Mouse (Mus musculus): Measurements from ENCODE around the gene Fam213a.
"Not testable (repeated sequence)": the region's sequence is repeated elsewhere in the genome, so short reads cannot be mapped to it uniquely, and the experiment has no call there.

Gene Fam213a

DNA sequence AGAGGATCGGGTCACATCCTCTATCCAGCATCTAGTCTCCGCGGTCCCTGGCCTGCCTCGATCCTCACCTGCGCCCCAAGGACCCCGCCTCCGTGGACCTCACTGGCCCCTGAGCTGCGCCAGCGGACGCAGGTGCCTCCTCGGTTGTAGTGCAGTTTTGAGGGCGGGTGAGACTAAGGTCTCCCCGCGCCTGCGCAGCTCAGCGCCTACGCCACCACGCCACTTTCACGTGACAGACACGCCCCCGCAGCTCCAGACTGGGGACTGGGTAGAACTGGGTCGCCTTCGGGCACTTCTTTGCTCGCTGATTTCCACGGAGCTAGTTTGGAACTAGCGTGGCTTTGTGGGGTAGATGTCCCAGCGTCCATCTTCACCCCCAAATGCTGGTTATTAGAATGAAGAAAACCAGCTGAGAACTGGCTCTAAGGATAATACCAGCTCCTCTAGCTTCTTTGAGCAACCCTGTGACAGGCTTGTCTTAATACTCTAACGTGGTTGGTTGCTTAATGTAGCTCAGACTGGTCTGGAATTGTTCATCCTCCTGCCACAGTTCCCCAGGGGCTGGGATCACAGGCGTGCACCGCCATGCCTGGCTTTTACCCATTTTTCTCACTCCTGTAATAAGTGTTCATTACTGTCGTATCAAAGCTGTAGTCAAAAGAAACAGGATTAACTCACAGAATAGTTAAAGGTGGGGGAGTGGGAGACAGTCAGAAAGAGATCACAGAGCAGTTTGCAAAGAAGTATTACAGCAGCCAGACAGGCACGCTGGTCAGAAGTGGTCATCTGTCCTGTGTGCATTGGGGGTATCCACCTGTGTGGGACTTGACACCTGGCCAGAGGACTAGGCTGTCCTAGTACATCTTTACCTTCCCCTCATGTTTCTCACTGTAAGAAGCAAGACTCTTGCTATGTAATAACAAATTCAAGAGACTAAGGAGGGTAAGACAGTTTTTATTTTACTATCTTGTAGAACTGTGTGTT lies at the start of gene Fam213a:
TSS of gene Fam213a (minus strand) at position 159 of the 984 bp plus-strand sequence.
- in situ Hi-C loops (cut with MboI; ENCODE audit: low sequenced_read_pairs), result no loop called here

DNA sequence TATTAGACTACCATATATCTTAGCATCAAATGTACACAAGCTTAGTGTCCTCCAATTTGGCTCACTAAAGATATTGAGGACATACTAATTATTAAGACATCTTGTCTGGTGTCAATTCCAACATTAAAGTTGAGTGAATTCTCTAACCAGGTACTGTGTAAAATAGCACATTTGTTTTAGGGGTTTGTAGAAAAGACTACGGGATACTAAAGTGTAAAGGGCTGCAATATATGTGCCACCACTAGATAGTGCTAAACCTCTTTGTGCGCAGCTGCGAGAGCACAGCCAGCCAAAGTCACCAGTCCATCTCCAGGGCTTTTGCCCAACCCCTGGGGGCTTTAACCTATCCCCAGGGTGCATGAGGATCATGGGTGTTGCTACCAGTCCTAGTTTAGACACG lies 39.6 kb upstream of the Fam213a start:
- in situ Hi-C loops (cut with MboI; ENCODE audit: low sequenced_read_pairs), result not testable (repeated sequence)

DNA sequence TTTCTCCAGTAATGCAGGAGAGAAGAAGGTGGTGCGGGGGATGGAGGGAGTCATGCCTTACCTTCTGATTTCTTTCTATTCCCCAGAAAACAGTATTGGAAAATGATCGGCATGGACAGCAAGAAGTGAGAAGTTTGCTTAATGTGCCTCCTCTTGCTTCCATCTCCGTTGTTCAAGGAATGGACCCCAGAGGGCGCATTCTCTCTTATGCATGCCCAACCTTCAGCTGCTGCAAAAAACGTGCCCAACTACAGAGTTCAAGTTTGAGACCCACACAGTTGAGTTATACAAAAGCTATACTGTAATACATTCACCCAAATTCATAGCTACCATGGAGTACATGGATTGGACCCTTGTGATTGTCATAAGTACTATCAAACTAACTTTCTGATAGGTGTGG lies 38.9 kb upstream of the Fam213a start:
- in situ Hi-C loops (cut with MboI; ENCODE audit: low sequenced_read_pairs), result no loop called here

DNA sequence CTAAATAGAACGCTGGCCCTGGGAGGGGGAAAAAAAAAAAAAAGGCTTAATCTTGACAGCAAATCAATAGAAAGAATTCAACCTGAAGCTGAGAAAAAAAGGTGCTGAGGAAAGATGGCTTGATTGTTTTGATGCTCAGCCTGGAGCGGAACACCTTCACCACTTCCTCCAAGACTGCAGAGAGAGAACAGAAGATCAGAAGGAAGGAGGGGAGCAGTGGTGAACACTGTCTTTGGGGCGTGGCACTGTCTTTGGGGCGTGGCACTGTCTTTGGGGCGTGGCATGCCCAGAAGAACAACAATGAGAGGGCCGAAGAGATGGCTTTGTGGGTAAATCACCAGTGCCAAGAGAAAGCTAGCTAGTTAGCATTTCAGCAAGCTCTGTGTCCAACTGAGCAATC lies 36.9 kb upstream of the Fam213a start:
- in situ Hi-C loops (cut with MboI; ENCODE audit: low sequenced_read_pairs), result no loop called here

DNA sequence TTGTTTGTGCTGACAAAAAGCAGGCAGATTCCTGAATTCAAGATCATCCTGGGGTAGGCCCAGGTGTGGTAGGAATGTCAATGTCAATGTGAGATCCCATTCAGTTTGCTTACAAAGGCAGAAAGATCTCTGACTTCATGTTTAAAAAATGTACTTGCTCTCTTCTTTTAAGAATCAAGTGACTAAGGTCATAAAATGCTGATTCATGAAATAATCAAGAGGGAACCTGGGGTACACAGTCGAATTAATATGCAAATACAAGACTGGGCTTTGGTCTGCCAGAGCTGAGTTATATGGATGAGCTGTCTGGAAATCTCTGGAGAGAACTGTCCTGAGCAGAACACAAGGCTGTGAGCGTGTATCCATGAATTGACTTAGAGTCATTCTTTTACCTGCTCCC lies 33.8 kb upstream of the Fam213a start:
- in situ Hi-C loops (cut with MboI; ENCODE audit: low sequenced_read_pairs), result no loop called here

DNA sequence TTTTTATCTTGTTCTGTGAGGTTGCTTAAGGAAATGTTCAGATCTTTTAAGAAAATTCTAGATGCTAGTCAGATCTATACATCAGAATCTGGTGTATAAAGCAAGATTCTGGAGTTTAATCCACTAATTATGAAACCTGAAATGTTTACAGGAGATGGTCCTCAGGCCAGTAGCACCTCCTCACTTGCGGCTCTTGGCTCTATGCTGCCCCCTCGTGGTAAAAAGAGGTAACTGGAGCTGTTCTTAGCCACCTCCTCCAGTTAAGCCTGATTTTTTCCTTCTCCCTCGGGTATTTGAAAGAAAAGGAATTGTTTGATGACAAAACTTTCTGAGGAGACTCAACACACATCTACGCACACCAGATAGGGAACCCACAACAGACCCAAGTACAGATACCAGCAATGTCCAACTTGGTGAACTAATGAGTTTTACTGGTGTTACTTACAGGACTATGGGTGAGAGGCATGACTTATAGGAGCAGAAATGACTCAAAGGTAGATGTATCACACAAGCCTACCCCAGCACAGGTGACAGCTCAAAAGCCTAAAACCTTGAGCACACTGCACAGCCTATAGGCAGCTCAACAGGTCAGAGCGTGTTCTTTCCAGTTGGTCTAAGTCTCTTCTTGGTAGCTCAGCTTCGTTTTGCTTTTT lies 21.7 kb upstream of the Fam213a start:
- in situ Hi-C loops (cut with MboI; ENCODE audit: low sequenced_read_pairs), result no loop called here

DNA sequence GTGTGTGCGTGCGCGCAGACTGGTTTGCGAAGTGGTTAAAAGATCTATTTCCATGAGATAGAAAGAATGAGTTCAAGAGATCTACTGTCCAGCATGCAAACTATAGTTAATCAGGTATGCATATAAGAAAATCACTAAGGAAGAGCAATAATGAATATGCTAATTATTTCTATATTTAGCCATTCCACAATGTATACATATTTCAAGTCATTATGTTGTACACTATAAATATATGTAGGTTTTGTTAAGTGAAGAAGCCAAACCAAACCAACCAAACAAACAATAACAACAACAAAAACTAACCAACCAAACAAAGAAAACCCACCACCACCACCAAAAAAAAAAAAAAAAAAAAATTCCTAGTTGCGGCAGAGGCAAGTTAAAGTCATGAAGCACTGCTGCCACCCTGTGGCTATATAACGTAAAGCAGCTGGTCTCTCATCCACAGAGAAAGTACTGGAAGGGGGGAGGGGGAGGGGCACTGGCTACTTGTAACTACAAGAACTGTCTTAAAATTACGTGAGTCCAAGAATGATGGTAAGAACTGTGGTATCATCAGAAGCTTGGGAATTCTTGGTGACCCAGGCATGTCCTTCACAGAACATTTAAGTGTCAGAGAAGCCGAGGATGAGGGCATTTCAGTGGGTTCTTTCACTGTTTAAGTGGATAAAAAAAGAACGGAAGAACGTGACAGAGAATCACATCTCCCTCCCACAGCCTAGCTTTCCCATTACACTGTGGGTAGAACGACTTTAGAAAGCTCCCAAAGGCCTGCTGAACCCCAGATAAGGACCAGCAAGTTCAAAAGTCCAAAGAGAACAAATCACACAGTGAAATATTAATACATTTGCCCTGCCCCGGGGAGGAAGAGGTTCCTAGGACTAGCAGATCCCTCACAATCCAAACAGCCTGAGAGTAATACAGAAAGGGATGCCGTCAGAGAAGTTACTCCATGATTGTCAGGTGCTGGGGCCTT lies 19.8 kb upstream of the Fam213a start:
- in situ Hi-C loops (cut with MboI; ENCODE audit: low sequenced_read_pairs), result loop anchor here (5.0 kb wide), 2 partner anchors 56 to 121 kb away; no protein-coding TSS in a partner anchor

DNA sequence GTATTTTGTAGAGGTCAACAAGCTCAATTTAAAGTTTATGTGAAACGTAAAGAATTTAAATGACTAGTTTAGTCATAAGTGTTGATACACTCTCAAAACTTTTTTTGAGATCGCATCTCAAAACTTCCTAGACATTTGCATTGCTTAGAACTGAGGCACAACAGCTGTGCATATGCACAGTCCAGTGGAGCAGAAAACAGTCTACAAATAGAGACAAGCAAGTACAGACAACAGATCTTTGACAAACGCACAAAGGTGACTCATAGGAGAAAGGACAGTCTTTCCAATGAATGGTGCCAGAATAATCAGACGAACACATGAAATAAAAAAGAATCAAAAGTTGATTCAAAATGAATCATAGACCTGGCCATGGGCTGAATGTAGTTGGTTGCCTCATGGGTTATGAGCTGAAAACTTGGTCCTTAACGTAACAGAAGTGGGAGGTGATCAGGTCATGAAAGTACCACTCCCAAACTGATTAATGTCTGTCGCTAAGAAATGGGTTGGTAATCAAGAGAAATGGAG lies 17.5 kb upstream of the Fam213a start:
- in situ Hi-C loops (cut with MboI; ENCODE audit: low sequenced_read_pairs), result loop anchor here (5.0 kb wide), 2 partner anchors 54 to 119 kb away; no protein-coding TSS in a partner anchor

DNA sequence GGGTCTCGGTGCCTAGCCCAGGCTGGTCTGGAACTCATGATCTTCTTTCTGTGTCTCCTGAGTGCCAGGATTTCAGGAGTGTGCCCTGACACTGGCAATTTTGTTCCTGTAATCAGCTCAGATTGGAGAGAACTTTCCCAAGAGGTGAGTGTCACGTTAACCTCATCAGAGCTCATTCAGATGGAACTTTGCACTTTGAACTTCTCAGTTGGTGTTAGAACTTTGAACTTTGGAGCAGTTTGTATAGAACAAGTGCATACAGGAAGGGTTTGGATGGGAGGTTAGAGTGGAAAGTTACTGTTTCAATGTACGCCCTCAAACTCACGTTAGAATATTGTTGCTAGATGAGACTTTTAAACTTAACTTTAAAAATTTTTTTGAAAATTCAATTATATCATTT lies 15.7 kb upstream of the Fam213a start:
- in situ Hi-C loops (cut with MboI; ENCODE audit: low sequenced_read_pairs), result no loop called here

DNA sequence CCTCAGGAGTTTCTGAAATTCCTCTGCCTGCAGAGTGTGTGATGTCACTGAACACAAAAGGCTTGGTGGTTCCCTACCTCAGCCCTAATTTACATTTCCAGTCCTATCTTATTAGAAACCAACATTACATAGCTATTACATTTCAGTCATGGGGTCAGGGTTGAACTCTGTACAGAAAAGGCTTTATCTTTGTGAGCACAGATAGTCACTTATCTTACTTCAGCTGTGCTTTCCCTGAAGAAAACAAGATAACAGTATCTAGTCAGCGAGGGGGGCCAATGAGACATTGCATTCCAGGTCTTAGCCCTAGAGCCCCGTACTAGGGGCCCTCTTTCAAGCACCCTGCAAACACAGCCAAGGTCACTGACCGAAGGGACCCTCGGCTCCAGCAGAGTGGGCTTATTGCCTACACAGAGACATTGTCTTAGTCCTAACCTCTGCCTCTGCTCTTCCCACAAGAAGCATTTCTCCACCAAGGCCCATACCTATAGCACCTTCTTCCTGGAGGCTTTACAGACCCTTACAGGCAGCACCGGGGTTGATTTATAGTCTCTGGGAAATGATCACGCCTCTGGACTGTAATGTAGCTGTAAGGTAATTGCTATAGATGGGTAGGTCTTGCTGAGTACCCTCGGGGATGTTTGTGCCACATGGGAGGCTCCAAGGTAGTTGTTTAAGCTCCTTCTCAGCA lies 12.2 kb upstream of the Fam213a start:
- in situ Hi-C loops (cut with MboI; ENCODE audit: low sequenced_read_pairs), result no loop called here

DNA sequence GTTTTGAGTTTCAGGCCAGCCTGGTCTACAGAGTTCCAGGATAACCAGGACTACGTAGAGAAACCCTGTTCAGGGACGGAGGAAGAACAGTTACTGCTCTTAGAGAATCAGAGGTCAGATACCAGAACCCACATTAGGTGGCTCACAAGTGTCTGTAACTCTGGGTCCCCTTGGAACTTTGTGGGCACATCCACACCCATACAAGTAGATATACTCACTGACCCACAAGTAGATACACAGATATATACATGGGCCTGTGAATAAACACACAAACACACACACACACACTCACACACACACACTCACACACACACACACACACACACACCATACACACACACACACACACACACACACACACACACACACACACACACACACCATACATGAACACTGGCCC lies 11.5 kb upstream of the Fam213a start:
- in situ Hi-C loops (cut with MboI; ENCODE audit: low sequenced_read_pairs), result no loop called here

DNA sequence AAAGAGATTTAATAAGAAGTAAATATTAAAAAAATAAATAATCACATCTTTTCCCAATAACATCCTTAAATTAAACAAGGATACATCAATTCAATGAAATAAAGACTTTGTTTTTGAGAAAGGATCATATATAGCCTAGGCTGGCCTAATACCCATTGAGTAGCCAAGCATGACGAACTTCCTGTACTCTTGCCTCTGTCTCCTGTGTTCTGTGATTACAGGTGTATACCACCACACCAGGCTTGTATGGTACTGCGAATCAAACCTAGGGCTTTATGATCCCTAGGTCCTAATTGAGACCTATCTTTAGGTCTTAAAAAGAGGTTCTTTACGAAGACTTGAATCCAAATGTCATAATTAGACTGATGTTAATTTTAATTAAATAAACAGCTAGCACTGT lies 7.7 kb upstream of the Fam213a start:
- in situ Hi-C loops (cut with MboI; ENCODE audit: low sequenced_read_pairs), result no loop called here

DNA sequence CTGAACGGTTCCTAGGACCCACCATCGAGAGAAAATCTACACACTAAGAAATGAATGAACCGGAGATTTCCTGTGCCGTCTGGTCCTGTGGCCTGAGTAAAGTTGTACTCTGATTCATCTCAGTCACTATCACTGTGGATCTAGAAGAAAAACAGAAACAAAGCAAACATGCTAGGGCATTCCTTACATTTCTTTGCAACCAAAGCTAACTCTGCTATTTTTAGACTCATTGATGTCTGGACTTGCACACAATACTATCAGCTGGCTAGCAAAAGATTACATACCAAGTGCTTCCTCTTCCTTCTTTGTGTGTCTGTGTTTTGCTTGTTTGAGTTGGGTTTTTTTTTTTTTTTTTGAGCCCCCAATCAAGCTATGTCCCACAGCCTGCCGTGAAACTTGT lies 3.9 kb upstream of the Fam213a start:
- in situ Hi-C loops (cut with MboI; ENCODE audit: low sequenced_read_pairs), result no loop called here

DNA sequence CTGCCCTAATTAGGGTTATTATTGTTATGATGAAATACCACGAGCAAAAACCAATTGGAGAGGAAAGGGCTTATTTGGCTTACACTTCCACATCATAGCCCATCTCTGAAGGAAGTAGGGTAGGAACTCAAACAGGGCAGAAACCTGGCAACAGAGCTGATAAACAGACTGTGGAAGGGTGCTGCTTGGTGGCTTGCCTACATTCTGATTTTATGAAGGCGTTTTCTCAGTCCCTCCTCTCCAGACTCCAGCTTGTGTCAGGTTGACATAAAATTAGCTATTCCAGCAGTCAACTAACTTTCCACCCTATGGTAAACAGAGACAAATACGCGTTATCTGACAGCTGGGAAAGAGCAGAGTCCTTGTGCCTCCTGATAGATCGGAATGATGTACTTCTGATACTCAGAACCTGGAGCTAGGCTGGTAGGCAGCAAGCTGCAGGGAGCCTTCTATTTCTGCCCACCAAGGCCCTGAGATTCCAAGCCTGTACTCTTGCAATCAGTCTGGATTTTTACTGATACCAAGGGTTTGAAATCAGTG lies 1.2 kb upstream of the Fam213a start:
- in situ Hi-C loops (cut with MboI; ENCODE audit: low sequenced_read_pairs), result no loop called here

DNA sequence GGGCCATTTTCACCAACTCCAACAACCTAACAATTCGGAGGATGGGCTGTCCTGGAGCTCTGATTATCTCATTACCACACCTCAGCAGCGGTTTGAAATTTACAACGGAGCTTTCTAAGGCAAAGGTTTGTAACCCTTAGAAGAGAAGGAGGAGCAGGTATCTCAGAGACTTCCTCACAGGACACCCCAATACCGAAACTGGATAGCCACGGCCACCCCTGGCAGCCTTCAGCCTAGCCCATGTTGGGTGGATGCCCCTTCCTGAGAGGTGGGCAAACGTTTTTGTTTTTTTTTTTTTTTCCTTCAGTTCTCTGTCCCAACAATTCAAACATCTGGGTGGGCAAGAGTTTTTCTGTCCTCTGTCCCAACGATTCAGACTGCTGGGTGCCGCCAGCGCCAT lies 445 bp downstream of the Fam213a start:
- in situ Hi-C loops (cut with MboI; ENCODE audit: low sequenced_read_pairs), result no loop called here

DNA sequence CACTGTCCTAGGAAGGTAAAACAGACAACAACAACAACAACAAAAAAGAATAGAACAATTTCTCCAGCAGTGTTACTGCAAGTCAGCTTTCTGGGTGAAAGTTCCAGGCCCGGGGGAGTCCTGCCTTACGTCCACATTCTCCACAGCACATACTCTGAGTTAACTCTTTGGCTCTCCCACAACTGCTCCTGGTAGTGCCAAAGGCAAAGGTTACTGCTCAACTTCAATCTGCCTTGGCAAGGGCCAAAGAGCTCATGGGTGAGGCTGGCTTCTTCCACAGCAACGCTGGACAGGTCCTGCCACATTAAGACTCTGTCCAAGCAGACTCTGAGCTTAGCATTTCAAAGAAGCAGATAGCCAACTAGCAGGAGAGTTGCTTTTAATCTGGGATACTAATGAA lies 1.7 kb downstream of the Fam213a start:
- in situ Hi-C loops (cut with MboI; ENCODE audit: low sequenced_read_pairs), result no loop called here

DNA sequence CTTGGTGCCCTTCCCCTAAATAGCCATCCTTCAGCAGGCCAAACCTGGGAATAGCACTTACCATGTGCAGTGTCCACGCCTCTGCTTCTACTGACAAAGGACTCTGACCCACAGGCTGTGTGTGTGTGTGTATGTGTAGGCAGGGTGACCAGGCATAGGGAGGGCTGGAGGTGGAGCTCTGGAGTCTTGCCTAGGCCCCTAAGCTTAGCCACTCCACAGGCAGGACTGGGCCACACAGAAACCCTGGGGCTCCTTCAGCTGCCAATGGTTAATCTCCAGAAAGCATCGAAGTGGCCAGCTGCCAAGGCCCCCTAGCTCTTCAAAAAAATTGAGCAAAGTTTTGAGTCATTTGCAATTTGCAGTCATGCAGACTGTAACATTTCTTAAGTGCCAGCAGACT lies 5.5 kb downstream of the Fam213a start:
- in situ Hi-C loops (cut with MboI; ENCODE audit: low sequenced_read_pairs), result no loop called here

DNA sequence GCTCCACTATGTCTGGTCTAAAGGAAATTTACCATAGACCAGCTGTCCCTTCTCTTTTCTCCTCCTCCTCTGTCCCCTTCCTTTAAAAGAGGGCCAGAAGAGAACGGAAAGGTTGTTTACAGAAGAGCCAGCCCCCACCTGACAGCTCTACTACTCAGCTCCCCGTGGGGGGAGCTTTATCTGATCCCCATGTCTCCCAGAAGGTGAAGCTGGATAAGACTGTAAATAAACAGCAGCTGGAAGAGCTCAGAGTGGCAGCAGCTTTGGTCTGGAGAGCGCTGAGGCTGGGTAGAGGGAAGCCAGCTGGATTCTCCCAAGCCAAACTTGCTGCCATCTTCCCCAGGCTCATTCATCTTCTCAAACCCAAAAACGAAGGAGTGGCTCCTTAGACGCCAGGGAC lies 5.9 kb downstream of the Fam213a start:
- in situ Hi-C loops (cut with MboI; ENCODE audit: low sequenced_read_pairs), result no loop called here

DNA sequence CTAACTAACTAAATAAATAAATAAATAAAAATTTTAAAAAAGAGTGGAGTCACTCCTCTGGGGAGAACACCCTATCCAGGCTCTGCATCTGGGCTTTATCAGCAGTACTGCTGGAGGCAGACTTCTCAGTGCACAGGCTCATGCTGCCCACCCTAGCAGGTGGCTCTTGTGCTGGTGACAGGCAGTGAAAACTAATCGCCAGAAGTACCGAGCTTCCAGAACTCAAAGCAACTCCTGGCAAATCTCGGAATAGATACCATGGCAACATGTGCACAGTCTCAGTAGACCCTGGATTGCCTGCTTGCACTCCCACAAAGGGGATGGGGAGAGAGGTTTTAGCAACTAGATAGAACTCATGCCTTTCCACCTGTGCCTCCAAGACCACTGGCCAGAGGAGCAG lies 6.7 kb downstream of the Fam213a start:
- in situ Hi-C loops (cut with MboI; ENCODE audit: low sequenced_read_pairs), result no loop called here

DNA sequence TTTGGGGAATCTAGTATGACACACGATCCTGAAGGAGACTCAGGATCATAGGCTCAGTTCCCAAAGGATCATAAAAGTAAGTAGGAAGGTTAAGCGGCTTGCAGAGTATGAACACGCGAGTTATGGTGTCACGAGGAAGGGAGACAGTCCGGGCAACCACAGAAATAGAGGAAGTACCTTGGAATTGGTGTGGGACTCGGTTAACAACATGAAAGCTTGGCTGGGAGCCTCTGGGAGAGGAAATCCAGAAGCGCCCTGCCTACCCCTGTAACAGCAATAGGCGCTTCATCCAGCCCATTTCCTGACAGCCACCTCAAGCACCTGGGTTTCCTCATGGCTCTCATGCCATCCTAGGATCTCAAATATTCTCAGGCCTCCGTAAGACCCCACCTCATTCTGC lies 7.3 kb downstream of the Fam213a start:
- in situ Hi-C loops (cut with MboI; ENCODE audit: low sequenced_read_pairs), result no loop called here
